Mouse (Mus musculus) erythroblast, embryonic 14.5 days (primary cell): ENCODE data around the gene Coq2.

ENCODE experiments used
- GATA1 ChIP-seq: IDR thresholded peaks from 2 replicates; pipeline ENCODE4 v1.6.1; 2012; ENCODE audit warnings: low read length, inconsistent platforms, mixed read lengths
- TAL1 ChIP-seq: IDR thresholded peaks from 3 replicates; pipeline ENCODE4 v1.6.1; 2012; ENCODE audit warnings: low read length, inconsistent platforms, mixed read lengths

GRCm38 (mm10) chr5:100636794-100637544 is 38.0 kb downstream of the Coq2 start:
- TF ChIP-seq GATA1 (no peak), TAL1 (no peak)
